Mouse (Mus musculus) forebrain, embryonic 10.5 days (tissue): ENCODE results near the gene Rmi1. TPM values are rescaled to one million over a fixed set of nuclear protein-coding genes. Genes with fewer than 3 reads are reported as not detected.
"Not testable (repeated sequence)": the region's sequence is repeated elsewhere in the genome, so short reads cannot be mapped to it uniquely, and the experiment has no call there.

ENCODE experiments used
- DNase-seq: peaks from one replicate; pipeline ENCODE4 v3.0.0-alpha.2; 2017; ENCODE audit warnings: low spot score; ENCODE audit errors: extremely low spot score
- H3K27ac ChIP-seq: fragments of 300-500 bp; sonication (generic); 2 replicates; pipeline ENCODE4 v1.5.1; 2016; ENCODE audit warnings: mild to moderate bottlenecking
- H3K27me3 ChIP-seq: fragments of 300-500 bp; sonication (generic); 2 replicates; pipeline ENCODE4 v1.6.1; 2016; ENCODE audit warnings: mild to moderate bottlenecking; ENCODE audit not compliant: poor library complexity, severe bottlenecking
- H3K36me3 ChIP-seq: fragments of 300-500 bp; sonication (generic); replicated peaks from 2 replicates; pipeline ENCODE4 v1.6.1; 2016; ENCODE audit warnings: mild to moderate bottlenecking, moderate library complexity
- H3K4me1 ChIP-seq: fragments of 300-500 bp; sonication (generic); 2 replicates; pipeline ENCODE4 v1.6.1; 2016
- H3K4me3 ChIP-seq: fragments of 300-500 bp; sonication (generic); 2 replicates; pipeline ENCODE4 v1.5.1; 2016; ENCODE audit warnings: mild to moderate bottlenecking, moderate library complexity
- H3K9me3 ChIP-seq: fragments of 300-500 bp; sonication (generic); 2 replicates; pipeline ENCODE4 v1.6.1; 2016; ENCODE audit warnings: mild to moderate bottlenecking, moderate library complexity
- WGBS: fragments of 180-500 bp; shearing (Covaris S2); methylation state at CpG from one replicate; pipeline ENCODE4 v1.1.7; 2016; 5-methylcytosine and 5-hydroxymethylcytosine counted together
- polyA plus RNA-seq: library from polyadenylated mRNA; unstranded; fragments of >200 nt; fragmentation: Nextera tagmentation; extraction: Ambion mirVana; gene quantifications from 2 replicates; pipeline ENCODE4 v1.2.1, GENCODE M21; 2016

Gene Rmi1
- polyA plus RNA-seq, 1 experiment from 2014 or later: 30.8 TPM

- Histone ChIP-seq H3K36me3 (peaks cover 39% of the 10 kb centered on the region), H3K27ac (peak within 1 kb of the TSS; percentile 92), H3K9me3 (peaks cover 24% of the 10 kb centered on the region), H3K27me3 (no peaks in the 10 kb centered on the region), H3K4me3 (peak within 1 kb of the TSS; percentile 87), H3K4me1 (peaks cover 18% of the 10 kb centered on the region)
- DNase-seq: peak; percentile 72
- WGBS: 4% methylated on average over 80 of the region's 80 CpGs
Observed at GRCm38 (mm10) chr13:58384779-58385546, 17.1 kb upstream of the Rmi1 start, which contains the start of gene 2210016F16Rik. TSS of gene 2210016F16Rik (minus strand) at chr13:58385225.

DNA sequence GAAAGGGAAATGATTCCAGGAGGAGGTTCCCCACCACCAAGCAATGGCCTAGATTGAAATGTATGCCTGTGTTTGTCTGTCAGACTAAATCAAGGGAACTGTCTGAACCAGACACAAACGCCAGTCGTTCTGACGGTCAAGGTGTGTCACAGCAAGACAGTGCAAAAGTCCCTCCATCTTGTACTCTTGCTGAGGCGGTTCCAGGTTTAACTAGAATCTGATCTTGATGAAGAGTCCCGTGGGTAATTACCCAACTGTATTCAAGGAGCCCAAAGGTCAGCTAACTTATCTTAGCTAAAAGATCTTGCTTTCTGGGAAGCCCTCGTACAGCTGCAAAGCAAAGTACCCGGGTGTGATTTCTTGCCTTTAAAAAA lies 16.5 kb upstream of the Rmi1 start:
- H3K4me3 ChIP-seq: peak overlapping the region; percentile 87

GRCm38 (mm10) chr13:58387948-58388347 lies 14.1 kb upstream of the Rmi1 start:
- 26% methylated on average over 7 of the region's 7 CpGs for WGBS
- Histone ChIP-seq H3K9me3 (no peaks in the 10 kb centered on the region), H3K4me3 (no peak overlapping the region), H3K27me3 (no peaks in the 10 kb centered on the region), H3K27ac (no peak overlapping the region), H3K36me3 (peaks cover 37% of the 10 kb centered on the region), H3K4me1 (peaks cover 18% of the 10 kb centered on the region)
- peak; percentile 66 for DNase-seq

More for the DNA sequence above, 16.5 kb upstream of the Rmi1 start:
- Histone ChIP-seq H3K36me3 (peaks cover 39% of the 10 kb centered on the region), H3K27me3 (no peaks in the 10 kb centered on the region), H3K27ac (peak overlapping the region; percentile 92), H3K9me3 (peaks cover 19% of the 10 kb centered on the region), H3K4me1 (peaks cover 18% of the 10 kb centered on the region)
- 86% methylated on average over 7 of the region's 7 CpGs for WGBS
- DNase-seq: no peak

GRCm38 (mm10) chr13:58388379-58388778 lies 13.7 kb upstream of the Rmi1 start:
- Histone ChIP-seq H3K27me3 (no peaks in the 10 kb centered on the region), H3K9me3 (no peaks in the 10 kb centered on the region), H3K4me3 (no peak overlapping the region), H3K36me3 (peaks cover 38% of the 10 kb centered on the region), H3K4me1 (peaks cover 18% of the 10 kb centered on the region), H3K27ac (no peak overlapping the region)
- WGBS: 57% methylated on average over 3 of the region's 3 CpGs
- no peak for DNase-seq

GRCm38 (mm10) chr13:58389324-58389951 lies 12.6 kb upstream of the Rmi1 start:
- peaks cover 12% of the 10 kb centered on the region for H3K4me1 ChIP-seq
- 90% methylated on average over 2 of the region's 2 CpGs for WGBS
- peaks cover 49% of the 10 kb centered on the region for H3K36me3 ChIP-seq

DNA sequence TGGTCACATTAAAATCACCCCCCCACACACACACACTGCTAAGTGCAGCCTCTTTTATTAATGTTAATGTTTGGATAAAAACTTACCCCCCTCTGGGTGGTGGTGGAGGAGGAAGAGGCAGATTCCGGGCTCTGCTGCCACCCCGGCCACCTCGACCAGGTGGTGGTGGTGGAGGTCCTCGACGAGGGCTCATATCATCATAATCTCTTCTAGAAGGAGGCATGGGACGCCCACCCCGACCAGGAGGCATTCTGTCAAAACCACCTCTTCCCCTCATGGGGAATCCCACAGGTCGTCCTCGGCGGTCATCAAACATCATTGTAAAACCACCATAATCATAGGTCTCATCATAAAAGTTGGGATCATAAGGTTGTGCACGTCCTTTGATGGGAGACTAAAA lies 7.7 kb upstream of the Rmi1 start:
- not testable (repeated sequence) for H3K27me3 ChIP-seq, DNase-seq, H3K4me1 ChIP-seq, H3K27ac ChIP-seq, H3K4me3 ChIP-seq, H3K9me3 ChIP-seq
- 91% methylated on average over 11 of the region's 11 CpGs for WGBS
- H3K36me3 ChIP-seq: peaks cover 98% of the 10 kb centered on the region

More at GRCm38 (mm10) chr13:58389324-58389951, 12.6 kb upstream of the Rmi1 start:
- no peaks in the 10 kb centered on the region for H3K27me3 ChIP-seq
- H3K27ac ChIP-seq: no peak overlapping the region
- DNase-seq: no peak
- H3K4me3 ChIP-seq: no peak overlapping the region
- H3K9me3 ChIP-seq: no peaks in the 10 kb centered on the region

GRCm38 (mm10) chr13:58397651-58398050 lies 4.4 kb upstream of the Rmi1 start:
- Histone ChIP-seq H3K27ac (no peak overlapping the region), H3K27me3 (no peaks in the 10 kb centered on the region), H3K36me3 (peaks cover 74% of the 10 kb centered on the region), H3K9me3 (no peaks in the 10 kb centered on the region), H3K4me3 (no peak overlapping the region), H3K4me1 (peaks cover 10% of the 10 kb centered on the region)
- WGBS: 95% methylated on average over 13 of the region's 13 CpGs
- DNase-seq: no peak

GRCm38 (mm10) chr13:58400576-58400975 lies 1.5 kb upstream of the Rmi1 start:
- H3K27me3 ChIP-seq: no peaks in the 10 kb centered on the region
- no peaks in the 10 kb centered on the region for H3K9me3 ChIP-seq
- H3K4me3 ChIP-seq: peak overlapping the region; percentile 98
- peak overlapping the region; percentile 100 for H3K27ac ChIP-seq
- WGBS: 1% methylated on average over 11 of the region's 11 CpGs
- peak; percentile 20 for DNase-seq
- H3K4me1 ChIP-seq: peaks cover 25% of the 10 kb centered on the region
- H3K36me3 ChIP-seq: peaks cover 44% of the 10 kb centered on the region

DNA sequence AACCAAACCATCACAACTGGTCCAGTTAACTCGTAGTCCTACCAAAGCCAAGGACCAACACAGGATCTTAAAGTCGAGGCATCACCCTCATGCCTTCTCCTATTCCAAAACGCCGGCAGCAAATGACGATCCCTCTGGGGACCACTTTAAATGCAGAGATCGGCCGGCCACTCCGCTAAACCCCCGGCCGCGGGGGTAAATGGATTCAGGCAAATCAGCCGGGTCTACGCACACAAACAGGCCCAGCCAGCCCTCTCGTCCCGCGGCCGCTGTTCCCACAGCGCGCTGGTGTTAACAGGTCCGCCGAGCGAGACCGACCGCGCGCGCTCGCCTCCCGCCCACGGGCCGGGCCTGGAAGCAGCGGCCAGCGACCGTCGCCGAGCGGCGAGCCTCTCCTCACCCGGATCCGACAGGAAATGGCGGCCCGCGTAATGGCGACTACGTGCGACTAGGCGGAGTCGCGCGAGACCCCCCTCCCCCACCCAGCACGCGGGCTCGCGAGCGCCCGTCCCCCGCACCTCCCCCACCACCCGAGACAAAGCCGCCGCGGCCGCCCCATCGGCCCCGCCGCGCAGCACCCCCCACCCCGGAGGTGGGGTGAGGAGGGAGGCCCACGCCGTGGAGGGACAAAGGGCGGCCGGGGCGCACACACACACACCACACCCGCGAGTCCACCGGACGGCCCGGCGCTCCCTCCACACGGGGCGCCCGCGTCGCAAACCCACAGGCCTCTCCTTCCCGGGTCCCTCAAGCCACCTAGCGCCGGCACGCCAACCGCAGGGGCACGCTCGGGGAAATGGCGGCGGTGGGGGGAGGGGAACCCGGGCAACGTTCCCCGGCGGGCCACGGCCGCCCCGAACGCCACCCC lies 679 bp upstream of the Rmi1 start:
- Histone ChIP-seq H3K4me3 (peak overlapping the region; percentile 98), H3K36me3 (peaks cover 38% of the 10 kb centered on the region), H3K27ac (peak overlapping the region; percentile 100), H3K9me3 (no peaks in the 10 kb centered on the region), H3K4me1 (peaks cover 25% of the 10 kb centered on the region), H3K27me3 (no peaks in the 10 kb centered on the region)
- DNase-seq: peak; percentile 81
- under 1% methylated on average over 91 of the region's 100 CpGs for WGBS

- no peaks in the 10 kb centered on the region for H3K27me3 ChIP-seq
- peaks cover 25% of the 10 kb centered on the region for H3K4me1 ChIP-seq
- H3K36me3 ChIP-seq: peaks cover 37% of the 10 kb centered on the region
- peak overlapping the region; percentile 98 for H3K4me3 ChIP-seq
- DNase-seq: no peak
- WGBS: under 1% methylated on average over 47 of the region's 48 CpGs
- no peaks in the 10 kb centered on the region for H3K9me3 ChIP-seq
- peak overlapping the region; percentile 100 for H3K27ac ChIP-seq
Observed at GRCm38 (mm10) chr13:58402744-58403110, 679 bp downstream of the Rmi1 start.

DNA sequence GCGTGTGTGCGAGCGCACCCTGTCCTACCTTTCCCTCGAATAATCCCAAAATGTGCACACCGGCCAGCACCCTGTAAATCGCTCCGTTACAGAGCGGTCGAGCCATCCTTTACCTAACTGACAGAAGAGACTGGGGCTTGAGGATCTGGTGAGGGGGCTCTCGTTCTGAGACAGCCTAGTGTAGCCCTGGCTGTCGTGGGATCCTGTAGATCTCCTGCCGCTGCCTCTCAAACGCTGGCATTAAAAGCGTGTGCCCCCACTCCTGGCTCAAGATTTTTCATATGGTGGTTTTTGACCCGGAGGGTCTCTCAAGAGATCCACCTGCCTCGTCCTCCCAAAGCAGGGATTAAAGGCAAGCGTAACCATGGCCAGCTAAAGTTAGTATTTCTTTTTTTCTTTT lies 1.2 kb downstream of the Rmi1 start, which contains the start of gene Hnrnpk:
Hnrnpk (minus strand) TSS at position 101 of the 400 bp plus-strand sequence.
- DNase-seq, H3K9me3 ChIP-seq, H3K27me3 ChIP-seq: not testable (repeated sequence)
- Histone ChIP-seq H3K27ac (peak within 1 kb of the TSS; percentile 100), H3K4me3 (peak within 1 kb of the TSS; percentile 98), H3K4me1 (peaks cover 25% of the 10 kb centered on the region), H3K36me3 (peaks cover 32% of the 10 kb centered on the region)
- 9% methylated on average over 17 of the region's 17 CpGs for WGBS

DNA sequence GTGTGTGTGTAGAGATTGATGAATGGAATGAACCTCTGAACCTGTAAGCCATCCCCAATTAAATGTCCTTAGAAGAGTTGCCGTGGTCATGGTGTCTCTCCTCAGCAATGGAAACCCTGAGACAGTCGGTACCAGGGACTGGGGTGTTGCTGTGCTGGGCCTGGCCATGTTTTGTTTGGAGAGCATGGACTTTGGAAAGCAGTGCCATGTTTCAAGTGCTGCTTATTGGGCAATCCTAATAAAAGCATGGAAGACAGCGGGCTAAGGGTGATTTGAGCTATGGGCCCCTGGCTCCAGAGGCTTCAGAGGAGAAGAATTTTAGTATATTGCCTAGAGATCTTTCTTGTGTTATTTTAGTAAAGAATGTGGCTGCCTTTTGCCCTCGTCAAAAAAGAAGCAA lies 9.0 kb downstream of the Rmi1 start:
- Histone ChIP-seq H3K27ac (no peak overlapping the region), H3K27me3 (no peaks in the 10 kb centered on the region), H3K4me3 (no peak overlapping the region), H3K9me3 (peaks cover 13% of the 10 kb centered on the region; the same call in 1 of the 2 replicates), H3K36me3 (peaks cover 50% of the 10 kb centered on the region), H3K4me1 (no peaks in the 10 kb centered on the region)
- no peak for DNase-seq
- WGBS: 94% methylated on average over 4 of the region's 4 CpGs
